Mouse (Mus musculus): ENCODE results near the gene Hist1h4j.
"Not testable (repeated sequence)": the region's sequence is repeated elsewhere in the genome, so short reads cannot be mapped to it uniquely, and the experiment has no call there.

Gene Hist1h4j

GRCm38 (mm10) chr13:21734906-21735767, at the start of gene Hist1h4j:
Hist1h4j (plus strand) TSS chr13:21735064.
- peak; percentile 77 for DNase-seq (ENCODE audit: low spot score)

- no peak for DNase-seq (ENCODE audit: low spot score)
These were observed 37.1 kb upstream of the Hist1h4j start, which contains the start of gene Olfr1359 for GRCm38 (mm10) chr13:21697811-21698210. Olfr1359 (plus strand) TSS chr13:21698111.

GRCm38 (mm10) chr13:21706669-21707068, 28.2 kb upstream of the Hist1h4j start:
- no peak for DNase-seq (ENCODE audit: low spot score)

- DNase-seq (ENCODE audit: low spot score) = peak; percentile 85
These were observed 24.7 kb upstream of the Hist1h4j start for GRCm38 (mm10) chr13:21710031-21710711.

- DNase-seq (ENCODE audit: low spot score) = no peak
These were observed 23.9 kb upstream of the Hist1h4j start for GRCm38 (mm10) chr13:21710821-21711525.

- no peak for DNase-seq (ENCODE audit: low spot score)
These were observed 23.2 kb upstream of the Hist1h4j start for GRCm38 (mm10) chr13:21711698-21712097.

GRCm38 (mm10) chr13:21714725-21715124, 20.1 kb upstream of the Hist1h4j start:
- no peak for DNase-seq (ENCODE audit: low spot score)

GRCm38 (mm10) chr13:21715131-21715863, 19.6 kb upstream of the Hist1h4j start:
- DNase-seq (ENCODE audit: low spot score) = no peak

GRCm38 (mm10) chr13:21715864-21716539, 18.9 kb upstream of the Hist1h4j start, which contains the start of the genes Hist1h2bl and Hist1h2ai:
Hist1h2bl (minus strand) TSS chr13:21716143.
Hist1h2ai (plus strand) TSS chr13:21716422.
- peak; percentile 92 for DNase-seq (ENCODE audit: low spot score)

GRCm38 (mm10) chr13:21716540-21717391, 18.1 kb upstream of the Hist1h4j start:
- DNase-seq (ENCODE audit: low spot score) = not testable (repeated sequence)

GRCm38 (mm10) chr13:21717397-21718357, 17.2 kb upstream of the Hist1h4j start, which contains the start of gene Hist1h3h:
Hist1h3h (plus strand) TSS chr13:21717659.
- peak; percentile 85 for DNase-seq (ENCODE audit: low spot score)

GRCm38 (mm10) chr13:21718381-21719080, 16.3 kb upstream of the Hist1h4j start:
- no peak for DNase-seq (ENCODE audit: low spot score)

GRCm38 (mm10) chr13:21721107-21721756, 13.6 kb upstream of the Hist1h4j start:
- DNase-seq (ENCODE audit: low spot score) = not testable (repeated sequence)

- DNase-seq (ENCODE audit: low spot score) = peak; percentile 77
These were observed 13.0 kb upstream of the Hist1h4j start, which contains the start of gene Hist1h2bm for GRCm38 (mm10) chr13:21721757-21722372. Hist1h2bm (plus strand) TSS chr13:21722044.

GRCm38 (mm10) chr13:21722373-21722925, 12.4 kb upstream of the Hist1h4j start:
- DNase-seq (ENCODE audit: low spot score) = no peak

GRCm38 (mm10) chr13:21722993-21723836, 11.6 kb upstream of the Hist1h4j start:
- DNase-seq (ENCODE audit: low spot score) = no peak

Measured in left cerebral cortex, adult 11 months (tissue).